Mouse (Mus musculus) stomach, postnatal 0 days (tissue): Measurements from ENCODE around the gene Nup107. TPM values are rescaled to one million over a fixed set of nuclear protein-coding genes. Genes with fewer than 3 reads are reported as not detected.

Source experiments
- ATAC-seq: fragments of 200-750 bp; cut with Nextera tagmentation; 2 replicates; pipeline ENCODE4 v1.8.0; 2017; ENCODE audit not compliant: low FRiP score, low TSS enrichment
- DNase-seq: peaks from one replicate; pipeline ENCODE4 v3.0.0-alpha.2; 2016; ENCODE audit warnings: low spot score
- H3K27ac ChIP-seq: fragments of 300-500 bp; sonication (generic); replicated peaks from 2 replicates; pipeline ENCODE4 v1.5.1; 2014; ENCODE audit warnings: mild to moderate bottlenecking, control low read depth
- H3K27me3 ChIP-seq: fragments of 300-500 bp; sonication (generic); 2 replicates; pipeline ENCODE4 v1.6.1; 2014; ENCODE audit warnings: low read length; ENCODE audit not compliant: control insufficient read depth, insufficient read depth
- H3K36me3 ChIP-seq: fragments of 300-500 bp; sonication (generic); 2 replicates; pipeline ENCODE4 v1.6.1; 2014; ENCODE audit warnings: low read length, mixed read lengths; ENCODE audit not compliant: control insufficient read depth, insufficient read depth
- H3K4me1 ChIP-seq: fragments of 300-500 bp; sonication (generic); replicated peaks from 2 replicates; pipeline ENCODE4 v1.6.1; 2014; ENCODE audit warnings: antibody characterized with exemption; ENCODE audit not compliant: control insufficient read depth, insufficient read depth
- H3K4me2 ChIP-seq: fragments of 300-500 bp; sonication (generic); replicated peaks from 2 replicates; pipeline ENCODE4 v1.6.1; 2014; ENCODE audit warnings: low read depth, mild to moderate bottlenecking, control low read depth, moderate library complexity
- H3K4me3 ChIP-seq: fragments of 300-500 bp; sonication (generic); 2 replicates; pipeline ENCODE4 v1.5.1; 2014; ENCODE audit warnings: low read depth, low read length, control low read depth
- H3K9ac ChIP-seq: fragments of 300-500 bp; sonication (generic); 2 replicates; pipeline ENCODE4 v1.6.1; 2014; ENCODE audit warnings: mild to moderate bottlenecking, low read length, control low read depth, mixed read lengths
- H3K9me3 ChIP-seq: fragments of 300-500 bp; sonication (generic); 2 replicates; pipeline ENCODE4 v1.6.1; 2016; ENCODE audit warnings: low read length; ENCODE audit not compliant: control insufficient read depth
- CTCF ChIP-seq: IDR thresholded peaks from 2 replicates; pipeline ENCODE4 v1.5.1; 2016; ENCODE audit warnings: antibody characterized with exemption, low read depth, mild to moderate bottlenecking, moderate library complexity
- EP300 ChIP-seq: optimal IDR thresholded peaks from 2 replicates; pipeline ENCODE3; 2016; ENCODE audit warnings: antibody characterized with exemption
- WGBS: fragments of 180-500 bp; shearing (Covaris S2); extraction: QIAGEN DNeasy Blood & Tissue Kit; methylation state at CpG from one replicate; pipeline ENCODE4 v1.1.7; 2014; 5-methylcytosine and 5-hydroxymethylcytosine counted together
- polyA plus RNA-seq: library from polyadenylated mRNA; unstranded; fragments of >200 nt; fragmentation: Nextera tagmentation; extraction: Ambion mirVana; gene quantifications from 2 replicates; pipeline ENCODE4 v1.2.1, GENCODE M21; 2015

The Nup107 gene
- polyA plus RNA-seq, 1 experiment from 2014 or later: 16.5 TPM

GRCm38 (mm10) chr10:117732962-117733592 lies 59.4 kb downstream of the Nup107 start:
- Histone ChIP-seq H3K4me3 (no peak overlapping the region), H3K27me3 (no peaks in the 10 kb centered on the region), H3K4me1 (no peaks in the 10 kb centered on the region), H3K36me3 (no peaks in the 10 kb centered on the region), H3K9ac (no peak overlapping the region), H3K27ac (no peak overlapping the region), H3K4me2 (no peak overlapping the region), H3K9me3 (no peaks in the 10 kb centered on the region)
- WGBS: 74% methylated on average over 14 of the region's 14 CpGs
- ATAC-seq (no peak), DNase-seq (no peak)
- TF ChIP-seq EP300 (no peak), CTCF (no peak)

- H3K4me1 ChIP-seq: no peaks in the 10 kb centered on the region
- no peak overlapping the region for H3K9ac ChIP-seq
- H3K27ac ChIP-seq: no peak overlapping the region
- no peaks in the 10 kb centered on the region for H3K9me3 ChIP-seq
- DNase-seq (no peak), ATAC-seq (no peak; the same call in 1 of the 2 replicates)
- 63% methylated on average over 5 of the region's 5 CpGs for WGBS
- TF ChIP-seq EP300 (no peak), CTCF (no peak)
- no peaks in the 10 kb centered on the region for H3K27me3 ChIP-seq
- no peak overlapping the region for H3K4me3 ChIP-seq
- H3K4me2 ChIP-seq: no peak overlapping the region
- no peaks in the 10 kb centered on the region for H3K36me3 ChIP-seq
Measured at GRCm38 (mm10) chr10:117732184-117732583, 60.3 kb downstream of the Nup107 start.

GRCm38 (mm10) chr10:117731244-117732101 lies 61.0 kb downstream of the Nup107 start:
- DNase-seq (peak; percentile 79), ATAC-seq (peak; percentile 70)
- TF ChIP-seq EP300 (no peak), CTCF (peak; percentile 86)
- 51% methylated on average over 14 of the region's 15 CpGs for WGBS
- Histone ChIP-seq H3K9ac (no peak overlapping the region), H3K36me3 (no peaks in the 10 kb centered on the region), H3K27ac (no peak overlapping the region), H3K4me3 (no peak overlapping the region), H3K4me1 (no peaks in the 10 kb centered on the region), H3K27me3 (no peaks in the 10 kb centered on the region), H3K4me2 (no peak overlapping the region), H3K9me3 (no peaks in the 10 kb centered on the region)

- WGBS: 94% methylated on average over 12 of the region's 12 CpGs
- ATAC-seq (no peak), DNase-seq (no peak)
- H3K9me3 ChIP-seq: no peaks in the 10 kb centered on the region
- TF ChIP-seq EP300: no peak
- TF ChIP-seq CTCF: no peak
- no peaks in the 10 kb centered on the region for H3K36me3 ChIP-seq
- H3K4me3 ChIP-seq: no peak overlapping the region
- H3K27me3 ChIP-seq: no peaks in the 10 kb centered on the region
- no peak overlapping the region for H3K4me2 ChIP-seq
- H3K27ac ChIP-seq: no peak overlapping the region
- H3K4me1 ChIP-seq: no peaks in the 10 kb centered on the region
- H3K9ac ChIP-seq: no peak overlapping the region
Measured at GRCm38 (mm10) chr10:117730637-117731203, 61.8 kb downstream of the Nup107 start.

DNA sequence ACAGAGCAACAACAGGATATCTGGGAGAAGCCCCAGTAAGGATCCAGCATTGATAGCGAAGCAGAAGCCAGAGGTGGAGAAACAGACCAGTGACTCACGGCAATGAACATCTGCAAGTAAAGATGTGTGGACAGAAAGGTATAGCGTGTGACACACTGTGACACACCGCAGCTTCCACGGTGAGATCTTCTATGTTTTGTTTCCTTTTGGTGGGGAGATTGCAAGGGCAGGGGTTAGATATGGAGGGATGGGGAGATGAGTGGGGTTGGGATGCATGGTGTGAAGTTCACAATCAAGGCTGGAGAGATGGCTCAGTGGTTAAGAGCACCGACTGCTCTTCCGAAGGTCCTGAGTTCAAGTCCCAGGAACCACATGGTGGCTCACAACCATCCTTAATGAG lies 62.4 kb downstream of the Nup107 start:
- TF ChIP-seq EP300 (no peak), CTCF (no peak)
- Histone ChIP-seq H3K9ac (no peak overlapping the region), H3K36me3 (no peaks in the 10 kb centered on the region), H3K27ac (no peak overlapping the region), H3K4me1 (no peaks in the 10 kb centered on the region), H3K9me3 (no peaks in the 10 kb centered on the region), H3K27me3 (no peaks in the 10 kb centered on the region), H3K4me3 (no peak overlapping the region), H3K4me2 (no peak overlapping the region)
- WGBS: 94% methylated on average over 7 of the region's 7 CpGs
- DNase-seq (no peak), ATAC-seq (no peak)
